Mouse (Mus musculus) heart, embryonic 16.5 days (tissue): ENCODE data around the gene Mbd5. TPM values are rescaled to one million over a fixed set of nuclear protein-coding genes. Genes with fewer than 3 reads are reported as not detected.
A peak's percentile ranks its signal among the peaks of the same experiment; 100 is the strongest.

Experiments
- ATAC-seq: fragments of 200-750 bp; cut with Nextera tagmentation; replicated peaks from 2 replicates; pipeline ENCODE4 v1.8.0; 2017; ENCODE audit warnings: moderate number of reproducible peaks; ENCODE audit not compliant: insufficient read depth, low FRiP score; ENCODE audit errors: extremely low read depth
- H3K27ac ChIP-seq: fragments of 300-500 bp; sonication (generic); 2 replicates; pipeline ENCODE4 v1.5.1; 2014; ENCODE audit warnings: mild to moderate bottlenecking, low read length, control low read depth, moderate library complexity
- H3K27me3 ChIP-seq: fragments of 300-500 bp; sonication (generic); 2 replicates; pipeline ENCODE4 v1.6.1; 2014; ENCODE audit warnings: low read length, mixed read lengths; ENCODE audit not compliant: control insufficient read depth, insufficient read depth
- H3K36me3 ChIP-seq: fragments of 300-500 bp; sonication (generic); 2 replicates; pipeline ENCODE4 v1.6.1; 2014; ENCODE audit not compliant: control insufficient read depth, insufficient read depth
- H3K4me1 ChIP-seq: fragments of 300-500 bp; sonication (generic); 2 replicates; pipeline ENCODE4 v1.6.1; 2014; ENCODE audit warnings: low read length, mixed read lengths; ENCODE audit not compliant: control insufficient read depth, insufficient read depth
- H3K4me2 ChIP-seq: fragments of 300-500 bp; sonication (generic); 2 replicates; pipeline ENCODE4 v1.6.1; 2014; ENCODE audit warnings: low read depth, mild to moderate bottlenecking, control low read depth, low read length
- H3K4me3 ChIP-seq: fragments of 300-500 bp; sonication (generic); 2 replicates; pipeline ENCODE4 v1.5.1; 2014; ENCODE audit warnings: mild to moderate bottlenecking, control low read depth, low read length
- H3K9ac ChIP-seq: fragments of 300-500 bp; sonication (generic); 2 replicates; pipeline ENCODE4 v1.6.1; 2014; ENCODE audit warnings: low read length, control low read depth
- H3K9me3 ChIP-seq: fragments of 300-500 bp; sonication (generic); replicated peaks from 2 replicates; pipeline ENCODE4 v1.6.1; 2016; ENCODE audit warnings: low read length; ENCODE audit not compliant: control insufficient read depth
- WGBS: fragments of 180-500 bp; shearing (Covaris S2); extraction: QIAGEN DNeasy Blood & Tissue Kit; methylation state at CpG from one replicate; pipeline ENCODE4 v1.1.7; 2014; 5-methylcytosine and 5-hydroxymethylcytosine counted together
- polyA plus RNA-seq: library from polyadenylated mRNA; unstranded; fragments of >200 nt; fragmentation: Nextera tagmentation; extraction: Ambion mirVana; gene quantifications from 2 replicates; pipeline ENCODE4 v1.2.1, GENCODE M21; 2015

The Mbd5 gene
- polyA plus RNA-seq, 1 experiment from 2014 or later: 21.8 TPM

DNA sequence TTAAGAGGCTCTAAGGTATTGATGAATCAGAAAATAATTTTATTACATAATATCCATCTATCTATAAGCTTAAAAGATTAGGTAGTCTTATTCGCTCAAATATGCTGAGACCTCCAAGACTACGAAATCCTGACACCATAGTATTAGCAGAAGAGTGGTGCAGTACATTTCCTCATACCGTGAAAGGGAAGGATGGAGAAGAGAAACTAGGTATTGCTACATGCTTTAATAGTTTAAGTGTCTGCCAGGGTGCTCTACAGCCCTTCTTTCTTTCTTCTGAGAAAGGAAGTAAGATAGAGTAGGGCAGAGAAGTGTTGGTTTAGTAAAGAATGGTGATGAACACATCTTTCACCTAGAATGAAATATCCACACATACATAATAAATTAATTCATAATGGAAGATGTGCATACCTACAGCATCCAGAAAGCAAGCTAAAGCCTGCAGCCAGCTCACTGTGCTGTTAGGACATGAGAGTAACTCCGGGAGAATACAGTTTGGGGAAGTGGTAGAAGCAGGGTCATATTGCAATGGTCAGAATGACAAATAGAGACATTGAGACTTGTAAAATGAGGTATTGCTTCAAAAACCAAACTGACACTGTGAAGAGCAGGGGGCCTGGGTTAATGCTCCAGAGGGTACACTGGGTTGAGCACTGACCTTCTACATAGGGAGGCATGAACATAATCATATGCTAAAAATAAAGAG is 326.9 kb downstream of the Mbd5 start:
- H3K36me3 ChIP-seq: 0 out of 2 replicates have a peak, but pooled peaks cover 2% of the 10 kb centered on the region
- no peak for ATAC-seq
- WGBS: 85% methylated on average over 4 of the region's 4 CpGs
- H3K4me1 ChIP-seq: no peaks in the 10 kb centered on the region
- no peak overlapping the region for H3K4me2 ChIP-seq
- H3K27ac ChIP-seq: no peak overlapping the region
- no peak overlapping the region for H3K9ac ChIP-seq
- H3K27me3 ChIP-seq: no peaks in the 10 kb centered on the region
- H3K9me3 ChIP-seq: no peaks in the 10 kb centered on the region
- no peak overlapping the region for H3K4me3 ChIP-seq

DNA sequence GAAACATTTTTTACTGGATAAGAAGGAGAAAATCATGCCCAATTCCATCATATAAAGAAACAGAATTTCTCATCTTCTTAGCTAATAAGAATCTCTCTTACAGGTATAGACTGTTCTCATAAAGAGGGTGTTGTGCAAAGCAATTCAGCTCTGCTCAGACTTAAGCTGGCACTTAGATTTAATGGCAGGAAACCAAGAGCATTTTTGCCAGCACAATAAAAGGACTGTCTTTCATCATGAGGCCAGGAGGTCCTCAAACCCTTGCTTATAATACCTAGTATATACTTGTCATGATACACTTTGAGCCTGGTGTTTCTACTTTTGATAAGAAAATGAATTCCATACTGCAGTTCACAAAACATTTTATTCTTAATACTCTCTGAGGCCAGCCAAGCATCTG is 331.2 kb downstream of the Mbd5 start:
- no peak overlapping the region for H3K27ac ChIP-seq
- no peak overlapping the region for H3K4me3 ChIP-seq
- H3K9me3 ChIP-seq: no peaks in the 10 kb centered on the region
- no peak overlapping the region for H3K4me2 ChIP-seq
- no peak for ATAC-seq
- H3K36me3 ChIP-seq: 0 out of 2 replicates have a peak, but pooled peaks cover 2% of the 10 kb centered on the region
- no peaks in the 10 kb centered on the region for H3K27me3 ChIP-seq
- H3K9ac ChIP-seq: no peak overlapping the region
- no peaks in the 10 kb centered on the region for H3K4me1 ChIP-seq

DNA sequence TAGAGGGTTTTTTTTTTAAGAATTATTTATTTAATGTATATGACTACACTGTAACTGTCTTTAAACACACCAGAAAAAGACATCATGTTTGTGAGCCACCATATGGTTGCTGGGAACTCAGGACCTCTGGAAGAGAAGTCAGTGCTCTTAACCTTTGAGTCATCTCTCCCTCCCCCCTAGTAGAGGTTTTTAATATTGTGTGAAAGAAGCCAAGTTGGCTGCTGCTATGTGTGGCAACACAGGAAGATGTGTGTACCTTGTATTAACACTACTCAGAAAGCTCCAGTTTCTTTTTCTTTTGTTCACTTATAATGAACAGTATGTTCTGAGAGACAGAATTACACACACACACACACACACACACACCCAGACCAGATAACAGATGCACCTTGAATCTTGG is 334.3 kb downstream of the Mbd5 start:
- Histone ChIP-seq H3K9me3 (no peaks in the 10 kb centered on the region), H3K4me1 (no peaks in the 10 kb centered on the region), H3K4me3 (no peak overlapping the region), H3K9ac (no peak overlapping the region), H3K27me3 (no peaks in the 10 kb centered on the region), H3K27ac (no peak overlapping the region), H3K4me2 (no peak overlapping the region), H3K36me3 (0 out of 2 replicates have a peak, but pooled peaks cover 2% of the 10 kb centered on the region)
- no peak for ATAC-seq

DNA sequence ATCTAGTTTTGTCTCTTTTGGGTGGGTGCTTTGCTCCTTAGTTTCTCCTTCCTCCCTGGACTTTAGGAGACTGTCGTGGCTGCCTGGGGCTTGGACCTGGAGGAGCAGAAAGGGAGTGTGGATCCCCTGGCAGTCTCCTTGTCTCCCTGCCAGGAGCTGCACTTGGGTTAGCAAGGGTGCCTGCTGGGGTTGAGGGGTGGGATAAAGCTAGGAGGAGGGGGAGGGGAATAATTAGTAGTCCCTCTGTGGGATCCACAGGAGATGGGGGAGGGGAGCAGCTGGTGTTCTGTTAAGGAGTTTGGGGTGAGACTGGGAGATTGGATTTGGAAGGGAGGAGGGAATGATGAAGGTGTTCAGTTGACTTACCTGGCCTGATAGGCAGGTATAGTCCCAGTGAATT is 337.7 kb downstream of the Mbd5 start:
- Histone ChIP-seq H3K27me3 (no peaks in the 10 kb centered on the region), H3K9ac (no peak overlapping the region), H3K27ac (no peak overlapping the region), H3K4me3 (no peak overlapping the region), H3K36me3 (peaks cover 6% of the 10 kb centered on the region), H3K9me3 (peaks cover 4% of the 10 kb centered on the region), H3K4me1 (no peaks in the 10 kb centered on the region), H3K4me2 (no peak overlapping the region)
- 32% methylated on average over 1 of the region's 1 CpGs for WGBS
- ATAC-seq: no peak

DNA sequence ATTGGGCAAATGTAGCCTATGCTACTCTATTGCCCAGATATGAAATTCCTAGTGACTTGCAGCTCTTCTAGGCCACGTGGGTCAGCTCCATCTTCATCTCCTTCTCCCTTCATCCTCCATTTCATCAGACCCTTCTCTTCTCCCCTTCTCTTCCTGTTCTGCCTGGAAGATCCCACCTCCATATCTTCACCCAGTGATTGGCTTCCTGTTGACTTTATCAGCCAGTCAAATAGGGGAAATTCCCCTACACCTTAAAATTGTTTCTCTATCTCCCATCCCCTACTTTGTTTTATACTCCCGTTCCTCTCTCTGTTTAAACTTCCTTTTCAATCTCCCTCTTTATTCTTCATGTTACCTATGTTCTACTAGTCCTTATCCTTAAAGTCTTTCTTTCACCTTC is 342.4 kb downstream of the Mbd5 start:
- 78% methylated on average over 2 of the region's 2 CpGs for WGBS
- H3K9me3 ChIP-seq: peaks cover 4% of the 10 kb centered on the region

DNA sequence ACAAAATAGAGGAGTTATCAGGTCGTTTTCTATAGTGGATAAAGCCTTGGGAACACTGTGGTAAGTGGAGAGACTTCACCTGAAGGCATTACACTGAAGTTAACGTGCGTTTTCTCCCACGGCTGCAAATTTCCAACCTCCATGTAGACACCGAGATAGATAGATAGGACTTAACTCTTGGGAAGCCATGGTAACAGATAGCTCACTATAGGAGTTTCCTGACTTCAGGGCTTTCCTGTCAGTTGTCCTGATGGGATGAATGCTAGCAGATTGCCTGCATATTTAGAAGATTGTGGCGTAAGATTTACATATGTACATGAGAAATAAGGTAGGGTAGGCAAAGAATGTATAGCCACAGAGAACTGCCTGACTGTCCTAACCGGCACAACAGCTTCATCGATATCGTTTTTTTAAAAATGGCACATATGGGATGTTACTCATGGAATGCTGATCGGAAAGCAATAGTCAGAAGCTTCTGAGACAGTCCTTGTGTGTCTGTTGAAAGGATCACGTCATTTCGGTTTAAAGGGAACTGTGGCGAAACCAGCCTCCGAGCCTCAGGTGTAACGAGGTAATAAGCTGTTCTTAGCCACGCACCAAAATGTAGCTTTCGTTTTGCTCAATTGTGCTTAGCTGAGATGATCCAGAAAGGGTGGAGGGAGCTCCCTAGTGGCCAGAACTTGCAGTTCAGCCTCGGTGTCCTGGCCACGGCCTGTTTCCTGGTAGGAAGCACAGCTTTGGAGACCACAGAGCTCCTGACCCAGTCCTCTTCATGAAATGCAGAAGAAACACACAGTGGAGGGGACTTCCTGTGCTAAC is 363.5 kb downstream of the Mbd5 start:
- Histone ChIP-seq H3K9ac (peak overlapping the region; percentile 61), H3K27ac (no peak overlapping the region), H3K36me3 (no peaks in the 10 kb centered on the region), H3K4me3 (peak overlapping the region; percentile 66), H3K27me3 (no peaks in the 10 kb centered on the region), H3K9me3 (no peaks in the 10 kb centered on the region), H3K4me1 (no peaks in the 10 kb centered on the region), H3K4me2 (peak overlapping the region; percentile 68)
- peak; percentile 83 for ATAC-seq
- WGBS: 30% methylated on average over 19 of the region's 19 CpGs

More for the DNA sequence above, 342.4 kb downstream of the Mbd5 start:
- Histone ChIP-seq H3K27me3 (no peaks in the 10 kb centered on the region), H3K4me2 (no peak overlapping the region), H3K9ac (no peak overlapping the region), H3K4me3 (no peak overlapping the region), H3K36me3 (peaks cover 6% of the 10 kb centered on the region), H3K4me1 (no peaks in the 10 kb centered on the region), H3K27ac (no peak overlapping the region)
- ATAC-seq: no peak

DNA sequence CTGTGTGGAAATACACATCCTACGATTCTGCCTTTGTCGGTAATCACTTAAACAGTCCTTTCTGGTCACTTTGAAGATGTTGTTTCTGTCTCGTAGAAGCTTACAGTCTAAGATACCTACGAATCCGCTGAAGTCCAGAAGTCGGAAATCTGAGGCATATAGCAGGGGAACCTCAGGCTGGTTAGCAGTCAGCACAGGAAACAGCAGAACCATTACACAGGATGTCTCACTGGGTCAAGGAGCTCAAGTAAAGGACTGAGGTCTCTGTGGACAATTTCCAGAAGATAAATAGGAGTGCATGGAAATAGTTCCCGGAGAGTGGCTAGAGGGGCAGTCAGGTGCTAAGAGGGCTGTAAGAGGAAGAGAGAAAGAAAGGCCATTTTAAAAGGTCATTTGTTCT is 384.3 kb downstream of the Mbd5 start:
- H3K27me3 ChIP-seq: no peaks in the 10 kb centered on the region
- WGBS: 84% methylated on average over 7 of the region's 7 CpGs
- no peaks in the 10 kb centered on the region for H3K9me3 ChIP-seq
- H3K36me3 ChIP-seq: no peaks in the 10 kb centered on the region
- no peak overlapping the region for H3K4me2 ChIP-seq
- no peak overlapping the region for H3K9ac ChIP-seq
- H3K4me1 ChIP-seq: no peaks in the 10 kb centered on the region
- no peak overlapping the region for H3K27ac ChIP-seq
- H3K4me3 ChIP-seq: no peak overlapping the region
- no peak for ATAC-seq

DNA sequence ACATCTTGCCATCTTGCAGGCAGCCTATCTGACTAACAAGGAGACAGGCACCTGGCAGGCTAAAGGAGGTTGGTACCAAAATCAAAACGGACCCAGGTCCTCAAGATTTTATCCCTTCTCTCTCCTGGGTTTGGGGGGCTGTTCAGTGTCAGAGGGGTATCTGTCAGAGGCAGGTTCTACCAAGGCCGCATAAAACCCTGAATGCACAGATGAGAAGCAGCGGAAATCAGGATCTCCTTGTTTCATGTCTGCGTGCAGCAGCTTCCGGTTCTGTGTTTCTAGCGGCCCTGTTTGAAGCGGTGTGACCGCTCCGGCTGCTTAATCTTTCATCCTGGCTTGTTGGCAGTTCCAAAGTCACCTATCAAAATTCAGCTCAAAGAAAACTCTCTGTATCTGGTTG is 386.0 kb downstream of the Mbd5 start:
- 84% methylated on average over 9 of the region's 9 CpGs for WGBS

DNA sequence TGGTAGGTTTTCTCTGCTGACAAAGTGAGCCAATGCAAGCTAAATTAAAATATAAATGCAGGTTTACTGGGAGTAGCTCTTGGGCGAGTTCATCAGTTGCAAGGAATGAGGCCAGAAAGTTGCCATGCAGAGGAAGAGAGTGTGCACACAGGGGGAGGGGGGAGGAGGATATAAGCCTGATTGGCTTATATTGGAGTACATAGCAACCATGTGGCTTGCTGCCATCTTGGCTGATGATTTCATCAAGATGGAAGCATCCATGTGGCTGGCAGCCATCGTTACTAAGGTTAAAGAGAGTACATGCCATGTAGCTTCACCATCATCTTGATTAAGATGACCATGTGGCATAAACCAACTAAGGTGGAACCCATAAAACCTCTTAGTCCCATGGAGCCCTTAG is 395.0 kb downstream of the Mbd5 start:
- Histone ChIP-seq H3K27me3 (no peaks in the 10 kb centered on the region), H3K4me3 (no peak overlapping the region), H3K9me3 (no peaks in the 10 kb centered on the region), H3K4me2 (no peak overlapping the region), H3K36me3 (no peaks in the 10 kb centered on the region), H3K27ac (no peak overlapping the region), H3K9ac (no peak overlapping the region), H3K4me1 (peaks cover 3% of the 10 kb centered on the region)
- ATAC-seq: no peak
- 91% methylated on average over 2 of the region's 2 CpGs for WGBS

More for the DNA sequence above, 386.0 kb downstream of the Mbd5 start:
- no peaks in the 10 kb centered on the region for H3K9me3 ChIP-seq
- no peaks in the 10 kb centered on the region for H3K27me3 ChIP-seq
- H3K9ac ChIP-seq: no peak overlapping the region
- no peaks in the 10 kb centered on the region for H3K36me3 ChIP-seq
- H3K27ac ChIP-seq: no peak overlapping the region
- H3K4me2 ChIP-seq: no peak overlapping the region
- no peak for ATAC-seq
- no peaks in the 10 kb centered on the region for H3K4me1 ChIP-seq
- H3K4me3 ChIP-seq: no peak overlapping the region
